Mouse (Mus musculus): ENCODE measurements around the gene Aym1. TPM values are rescaled to one million over a fixed set of nuclear protein-coding genes. Genes with fewer than 3 reads are reported as not detected.
A peak's percentile ranks its signal among the peaks of the same experiment; 100 is the strongest.

Gene Aym1
- total RNA-seq (2021): not detected
- long read RNA-seq, experiment 1: 0 reads
- long read RNA-seq, experiment 2: 0 reads

DNA sequence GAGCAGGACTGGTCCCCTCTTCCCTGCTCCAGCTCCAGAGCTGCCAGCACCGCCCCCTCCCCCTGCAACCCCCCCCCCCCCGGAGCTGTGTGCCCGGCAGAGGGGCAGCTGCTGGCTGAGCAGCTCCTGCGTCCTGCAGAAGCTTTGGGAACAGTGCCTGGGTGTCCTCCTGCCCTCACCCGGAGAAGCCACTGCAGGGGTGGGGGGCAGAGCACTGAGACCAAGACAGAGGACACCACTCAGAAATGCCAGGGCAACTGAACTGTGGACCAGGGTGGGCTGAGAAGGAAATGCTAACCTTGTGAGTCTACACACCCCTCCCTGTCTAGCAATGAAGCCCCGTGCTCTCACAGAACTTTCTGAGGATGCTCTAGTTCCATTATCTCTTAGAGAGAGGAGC lies at the start of gene Aym1:
Aym1 (plus strand) TSS at position 109 of the 400 bp plus-strand sequence.
- intact Hi-C loops (cut with DNase I): no loop called here
- Histone ChIP-seq H3K4me3 (no peak within 1 kb of the TSS), H3K27ac (no peak within 1 kb of the TSS)
- no peak for DNase-seq
- no peak for TF ChIP-seq CTCF (IDR thresholded peaks at IDR 0.05)

- intact Hi-C loops (cut with DNase I): no loop called here
- no peak for DNase-seq
- Histone ChIP-seq H3K4me3 (peak overlapping the region; percentile 73), H3K27ac (no peak overlapping the region)
- TF ChIP-seq CTCF (IDR thresholded peaks at IDR 0.05): no peak
These were observed 47.4 kb upstream of the Aym1 start for GRCm38 (mm10) chr5:113309491-113310376.

DNA sequence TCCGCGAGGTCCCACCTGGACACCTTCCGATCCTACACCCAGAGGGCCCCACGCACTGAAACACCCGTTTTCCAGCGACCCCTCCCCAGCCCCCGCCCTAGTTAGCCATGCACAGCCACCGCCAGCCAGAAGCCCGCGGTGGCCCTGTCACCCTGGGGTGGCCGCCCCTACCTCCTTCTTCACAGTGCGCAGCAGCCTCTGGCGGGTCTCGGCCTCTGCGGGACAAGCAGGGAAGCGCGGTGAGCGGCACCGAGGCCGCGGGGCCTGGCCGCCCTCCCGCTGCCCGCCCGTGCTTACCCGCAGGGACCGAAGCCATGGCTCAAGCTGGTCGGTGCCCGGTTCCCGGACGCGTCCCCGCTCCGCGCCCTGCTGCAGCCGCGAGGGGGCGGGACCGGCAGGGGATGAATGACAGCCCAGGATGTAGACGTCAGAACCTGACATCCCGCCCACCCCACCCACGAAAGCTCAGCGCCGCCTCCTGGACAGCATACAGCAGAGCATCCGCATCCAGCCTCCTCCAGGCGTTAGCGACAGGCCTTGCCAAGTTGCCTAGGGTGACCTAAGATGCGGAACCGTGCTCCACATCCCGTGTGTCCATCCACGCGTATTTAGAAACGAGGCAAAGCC lies 46.6 kb upstream of the Aym1 start, which contains the start of gene Sgsm1:
Sgsm1 (minus strand) TSS at position 410 of the 627 bp plus-strand sequence.
- intact Hi-C loops (cut with DNase I): no loop called here
- Histone ChIP-seq H3K4me3 (peak within 1 kb of the TSS; percentile 73), H3K27ac (no peak within 1 kb of the TSS)
- peak; percentile 80 for DNase-seq
- peak; percentile 57 for TF ChIP-seq CTCF (IDR thresholded peaks at IDR 0.05)

DNA sequence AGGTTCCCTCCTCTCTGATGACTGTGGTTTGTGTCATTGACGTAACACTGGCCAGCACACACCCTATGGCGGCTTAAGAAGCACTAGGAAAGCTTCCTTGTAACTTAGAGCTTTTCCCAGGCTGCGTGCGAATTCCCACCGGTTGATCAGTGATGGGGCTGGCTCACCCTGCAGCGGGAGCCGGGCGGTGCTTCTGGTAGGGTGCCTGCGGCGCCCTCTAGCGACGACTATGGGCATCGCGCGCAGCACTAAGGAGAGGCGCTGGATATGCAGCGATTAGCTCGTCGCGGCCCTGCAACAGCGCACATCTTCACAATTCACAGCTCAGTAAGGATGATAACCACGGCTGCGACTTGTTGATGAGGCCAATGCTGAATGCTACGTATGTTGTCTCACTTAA lies 43.1 kb upstream of the Aym1 start:
- TF ChIP-seq CTCF (IDR thresholded peaks at IDR 0.05): peak; percentile 92
- Histone ChIP-seq H3K4me3 (no peak overlapping the region), H3K27ac (no peak overlapping the region)
- DNase-seq: peak; percentile 76
- intact Hi-C loops (cut with DNase I): no loop called here

GRCm38 (mm10) chr5:113323784-113324638 lies 33.1 kb upstream of the Aym1 start:
- Histone ChIP-seq H3K4me3 (peak overlapping the region; percentile 69), H3K27ac (peak overlapping the region; percentile 35)
- no peak for TF ChIP-seq CTCF (IDR thresholded peaks at IDR 0.05)
- DNase-seq: peak; percentile 71
- intact Hi-C loops (cut with DNase I): no loop called here

DNA sequence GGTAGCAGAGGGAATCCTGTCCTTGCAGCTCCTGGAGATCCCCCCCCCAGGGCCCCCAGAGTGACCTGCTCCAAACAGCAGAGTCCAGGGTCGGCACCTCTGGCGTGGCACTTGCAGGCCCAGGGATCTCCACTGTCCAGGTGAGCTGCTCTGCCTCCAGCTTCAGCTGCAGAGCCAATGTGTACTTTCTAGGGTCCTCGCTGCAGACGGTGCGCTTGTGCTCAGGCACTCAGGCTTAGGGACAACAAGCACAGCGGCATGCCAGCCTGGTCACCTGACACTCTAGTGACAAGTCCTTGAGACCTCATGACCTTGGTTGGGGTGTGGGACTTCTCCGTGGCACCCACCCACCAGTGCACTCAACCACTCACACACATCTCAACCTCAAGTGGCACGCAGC lies 27.6 kb upstream of the Aym1 start:
- DNase-seq: no peak
- intact Hi-C loops (cut with DNase I): no loop called here

GRCm38 (mm10) chr5:113330202-113330601 lies 26.9 kb upstream of the Aym1 start:
- no peak overlapping the region for H3K27ac ChIP-seq
- no peak for TF ChIP-seq CTCF (IDR thresholded peaks at IDR 0.05)
- intact Hi-C loops (cut with DNase I): no loop called here
- H3K4me3 ChIP-seq: no peak overlapping the region
- no peak for DNase-seq

More for the DNA sequence above, 27.6 kb upstream of the Aym1 start:
- H3K4me3 ChIP-seq: no peak overlapping the region
- no peak overlapping the region for H3K27ac ChIP-seq
- TF ChIP-seq CTCF (IDR thresholded peaks at IDR 0.05): no peak

GRCm38 (mm10) chr5:113332239-113332638 lies 24.9 kb upstream of the Aym1 start:
- Histone ChIP-seq H3K27ac (no peak overlapping the region), H3K4me3 (no peak overlapping the region)
- TF ChIP-seq CTCF (IDR thresholded peaks at IDR 0.05): peak; percentile 56
- intact Hi-C loops (cut with DNase I): no loop called here
- DNase-seq: no peak

DNA sequence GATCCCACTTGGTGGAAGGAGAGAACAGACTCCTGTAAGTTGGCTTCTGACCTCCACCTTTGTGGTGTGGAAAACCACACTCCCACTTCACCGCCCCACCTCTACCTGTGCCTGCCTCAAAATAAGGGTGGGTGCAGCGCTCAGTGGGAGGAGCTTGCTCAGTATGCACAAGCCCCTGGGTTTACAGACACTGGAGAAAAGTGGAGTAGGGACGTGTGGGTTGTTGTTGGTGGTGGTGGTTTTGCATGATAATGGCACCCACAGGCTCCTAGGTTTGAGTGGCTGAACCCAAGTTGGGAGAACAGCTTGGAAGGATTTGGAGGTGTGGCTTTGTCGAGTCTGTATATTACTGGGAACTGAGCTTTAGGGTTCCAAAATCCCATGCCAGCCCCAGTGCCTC lies 24.2 kb upstream of the Aym1 start:
- no peak overlapping the region for H3K4me3 ChIP-seq
- intact Hi-C loops (cut with DNase I): no loop called here
- no peak for TF ChIP-seq CTCF (IDR thresholded peaks at IDR 0.05)
- no peak overlapping the region for H3K27ac ChIP-seq
- DNase-seq: no peak

DNA sequence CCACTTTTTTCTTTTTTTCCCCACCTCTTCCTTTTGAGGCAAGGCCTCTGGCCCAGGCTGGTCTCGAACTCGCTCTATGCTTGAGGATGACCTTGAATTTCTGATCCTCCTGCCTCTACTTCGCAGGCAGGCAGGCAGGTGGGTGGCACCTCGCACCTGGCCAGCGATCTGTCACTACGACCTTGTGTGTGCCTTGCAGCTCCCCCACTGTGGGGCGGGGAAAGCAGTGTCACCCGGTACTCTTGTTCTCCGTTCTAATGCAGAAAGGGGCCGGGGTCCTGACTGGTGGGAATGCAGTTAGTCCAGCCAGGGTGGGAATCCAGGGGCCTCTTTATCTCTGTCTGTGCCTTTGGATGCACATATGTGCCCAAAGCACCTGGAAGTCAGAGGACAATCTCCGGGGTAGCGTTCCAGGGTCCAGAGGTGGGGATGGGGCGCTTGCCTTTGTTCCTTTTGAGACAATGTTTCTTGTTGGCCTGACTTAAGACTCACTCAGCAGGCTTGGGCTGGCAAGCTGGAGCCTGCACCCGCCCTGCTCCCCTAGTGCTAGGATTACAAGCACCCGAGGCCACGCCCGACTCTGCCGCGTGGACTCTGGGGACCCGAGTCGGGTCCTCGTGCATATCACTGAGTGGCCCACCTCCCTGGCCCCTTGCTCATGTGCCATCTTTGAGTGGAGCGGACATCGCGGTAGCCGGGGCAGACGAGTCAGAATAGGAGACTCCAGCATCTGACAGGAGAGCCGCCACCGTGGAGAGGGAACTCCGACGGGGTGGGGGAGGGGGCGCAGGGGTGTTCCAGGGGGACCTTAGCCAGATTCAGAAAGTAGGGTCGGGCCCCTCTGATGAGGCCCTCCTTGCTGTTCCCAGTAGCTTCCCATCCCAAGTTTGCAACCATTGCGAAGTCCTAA lies 22.2 kb upstream of the Aym1 start:
- no peak for TF ChIP-seq CTCF (IDR thresholded peaks at IDR 0.05)
- no peak for DNase-seq
- H3K27ac ChIP-seq: no peak overlapping the region
- intact Hi-C loops (cut with DNase I): no loop called here
- H3K4me3 ChIP-seq: peak overlapping the region; percentile 57

GRCm38 (mm10) chr5:113335732-113336131 lies 21.4 kb upstream of the Aym1 start:
- no peak overlapping the region for H3K27ac ChIP-seq
- peak; percentile 30 for DNase-seq
- H3K4me3 ChIP-seq: peak overlapping the region; percentile 57
- intact Hi-C loops (cut with DNase I): no loop called here
- TF ChIP-seq CTCF (IDR thresholded peaks at IDR 0.05): no peak
